Mouse (Mus musculus) MEL (cell line): ENCODE data around the gene Coasy.

ENCODE experiments used
- CHD1 ChIP-seq: IDR thresholded peaks from 2 replicates; pipeline ENCODE4 v1.6.1; 2012; ENCODE audit warnings: low read depth, mild to moderate bottlenecking, inconsistent platforms, low read length, improper control_type of control experiment
- CTCF ChIP-seq, 3 experiments: IDR thresholded peaks in 2 of 3; conservative IDR thresholded peaks in 1 of 3; 2 replicates each; pipeline ENCODE4 v1.5.1; 2011 to 2012; ENCODE audit warnings: low read length in 3 of 3, low read depth in 2 of 3, mild to moderate bottlenecking in 2 of 3, improper control_type of control experiment in 1 of 3, inconsistent platforms in 1 of 3, mixed read lengths in 1 of 3, moderate library complexity in 1 of 3; ENCODE audit not compliant: control insufficient read depth in 1 of 3, insufficient read depth in 1 of 3, poor library complexity in 1 of 3, severe bottlenecking in 1 of 3
- EP300 ChIP-seq, 2 experiments: IDR thresholded peaks; 2 replicates each; pipeline ENCODE4 v1.6.1; 2011; ENCODE audit warnings: improper control_type of control experiment in 2 of 2, low read length in 2 of 2, low read depth in 1 of 2, mild to moderate bottlenecking in 1 of 2
- MAZ ChIP-seq: IDR thresholded peaks from 2 replicates; pipeline ENCODE4 v1.6.1; 2012; ENCODE audit warnings: low read depth, mild to moderate bottlenecking, inconsistent platforms, low read length, improper control_type of control experiment
- MEF2A ChIP-seq: IDR thresholded peaks from 2 replicates; pipeline ENCODE4 v1.6.1; 2014; ENCODE audit warnings: low read depth, mild to moderate bottlenecking, inconsistent platforms, low read length, improper control_type of control experiment; ENCODE audit not compliant: poor library complexity, insufficient replicate concordance, severe bottlenecking; ENCODE audit errors: extremely low read depth
- POLR2A ChIP-seq, 2 experiments: IDR thresholded peaks; 2 replicates each; pipeline ENCODE4 v1.6.1; 2011 to 2012; ENCODE audit warnings: low read length in 2 of 2, mild to moderate bottlenecking in 2 of 2, control low read depth in 1 of 2, improper control_type of control experiment in 1 of 2, low read depth in 1 of 2, moderate library complexity in 1 of 2; ENCODE audit not compliant: control insufficient read depth in 1 of 2, insufficient read depth in 1 of 2, poor library complexity in 1 of 2
- TCF12 ChIP-seq: IDR thresholded peaks from 2 replicates; pipeline ENCODE4 v1.6.1; 2014; ENCODE audit warnings: low read depth, mild to moderate bottlenecking, inconsistent platforms, low read length, improper control_type of control experiment, moderate library complexity
- USF2 ChIP-seq, 2 experiments: IDR thresholded peaks; 2 replicates each; pipeline ENCODE4 v1.6.1; 2011 to 2012; ENCODE audit warnings: improper control_type of control experiment in 2 of 2, low read length in 2 of 2, borderline replicate concordance in 1 of 2, inconsistent platforms in 1 of 2, low read depth in 1 of 2, mild to moderate bottlenecking in 1 of 2; ENCODE audit not compliant: insufficient read depth in 1 of 2

DNA sequence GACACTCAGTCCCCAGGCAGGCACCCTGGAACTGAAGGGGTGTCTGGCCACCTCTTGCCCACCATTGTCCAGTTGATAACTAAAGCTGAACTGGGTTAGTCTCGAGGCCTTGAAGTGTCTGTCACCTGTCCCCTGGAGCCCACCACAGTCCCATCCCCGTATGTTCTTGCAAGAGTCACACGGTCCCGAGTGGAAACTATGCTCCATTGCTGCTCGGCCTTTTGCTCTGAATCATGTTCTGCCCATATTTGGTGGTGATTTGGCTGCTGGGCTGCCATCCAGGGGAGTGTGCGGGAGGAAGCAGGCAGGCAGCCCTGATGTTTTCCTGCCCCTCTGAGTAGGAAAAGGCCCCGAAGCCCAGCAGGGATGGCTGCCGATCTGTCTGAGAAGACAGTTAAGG lies 22.2 kb upstream of the Coasy start:
- TF ChIP-seq CTCF (IDR thresholded peaks at IDR 0.05 in 2 of 3, conservative IDR thresholded peaks at IDR 0.05 in 1 of 3; ENCODE audit: control insufficient read depth in 1 of 3, insufficient read depth in 1 of 3, low read depth in 2 of 3, low read length in 3 of 3, poor library complexity in 1 of 3, severe bottlenecking in 1 of 3) = no peak
- no peak for TF ChIP-seq MEF2A
- TF ChIP-seq CHD1 = no peak
- TF ChIP-seq EP300 (IDR thresholded peaks at IDR 0.05; ENCODE audit: low read depth in 1 of 2, low read length in 2 of 2) = no peak
- TF ChIP-seq MAZ = no peak
- TF ChIP-seq POLR2A (IDR thresholded peaks at IDR 0.05; ENCODE audit: control insufficient read depth in 1 of 2, insufficient read depth in 1 of 2, low read depth in 1 of 2, low read length in 2 of 2, poor library complexity in 1 of 2) = no peak
- no peak for TF ChIP-seq TCF12
- no peak for TF ChIP-seq USF2 (IDR thresholded peaks at IDR 0.05; ENCODE audit: borderline replicate concordance in 1 of 2, insufficient read depth in 1 of 2, low read depth in 1 of 2, low read length in 2 of 2)
